Mouse (Mus musculus): ENCODE results near the gene Fam228b.

GRCm38 (mm10) chr12:4813636-4814035 lies 44.6 kb upstream of the Fam228b start:
- TF ChIP-seq POLR2A (IDR thresholded peaks at IDR 0.05; ENCODE audit: insufficient read depth, low read depth, low read length) (no peak), CTCF (IDR thresholded peaks at IDR 0.05; ENCODE audit: insufficient read depth, low read depth, low read length) (no peak)

All from olfactory bulb, adult 2 months (tissue).